Comparison of ENCODE assay signal across 14 mouse cellular contexts in the genomic region with DNA sequence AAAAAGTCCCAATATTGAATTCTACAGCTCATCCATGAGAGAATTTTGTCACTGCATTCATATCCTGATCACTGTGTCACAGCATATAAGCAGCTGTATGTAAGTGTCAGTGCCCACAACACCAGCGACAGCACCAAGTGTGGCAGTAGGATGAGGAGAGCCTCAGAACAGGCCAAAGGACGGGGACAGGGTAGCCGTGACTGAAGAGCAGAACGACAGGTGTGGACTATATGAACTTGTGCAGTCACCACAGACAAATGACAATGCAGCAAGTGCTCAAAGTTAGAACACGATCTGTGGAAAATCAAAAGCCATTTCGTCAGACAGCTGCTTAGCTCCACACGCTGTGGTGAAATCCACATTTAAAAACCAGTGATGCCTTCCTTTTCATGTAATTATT.
"Had no signal": no experiment of that assay in that cellular context is flagged by ENCODE, and none has a peak within 500 bp of the region (broad histone marks: within the 10 kb centered on the region; RNA-seq: fewer than 3 reads in every experiment).

No protein-coding gene starts in this region.

- H3K36me3 ChIP-seq: midbrain, embryonic 13.5 days; neural tube, embryonic 13.5 days; stomach, embryonic 15.5 days had no signal

- H3K27me3 ChIP-seq: midbrain, embryonic 13.5 days; neural tube, embryonic 13.5 days; stomach, embryonic 15.5 days had no signal

- DNase-seq: lung, adult 18-20 months; lung, embryonic 14.5 days; lung, postnatal 10 days; lung, postnatal 4 days; right cerebral cortex, postnatal 14 days; thymus, adult 2 months; thymus, postnatal 25 days; thymus, postnatal 4 days had no signal

- H3K9ac ChIP-seq: lung, embryonic 14.5 days; midbrain, embryonic 13.5 days; neural tube, embryonic 13.5 days; stomach, embryonic 15.5 days had no signal

- H3K4me1 ChIP-seq: stomach, embryonic 15.5 days had no signal

- H3K4me2 ChIP-seq: lung, embryonic 14.5 days; midbrain, embryonic 11.5 days; midbrain, embryonic 13.5 days; neural tube, embryonic 13.5 days; stomach, embryonic 15.5 days had no signal

- ATAC-seq: midbrain, embryonic 13.5 days; midbrain, embryonic 16.5 days had no signal

- H3K9me3 ChIP-seq: midbrain, embryonic 13.5 days; neural tube, embryonic 13.5 days; stomach, embryonic 15.5 days had no signal

- H3K4me3 ChIP-seq: midbrain, embryonic 13.5 days; neural tube, embryonic 13.5 days; stomach, embryonic 15.5 days had no signal

- H3K27ac ChIP-seq: midbrain, embryonic 13.5 days; stomach, embryonic 15.5 days; stomach, postnatal 0 days had no signal
